Mouse (Mus musculus) heart, adult 2 months (tissue): ENCODE data around the gene Tmem223.

Experiments used
- CTCF ChIP-seq: fragments of 200-600 bp; IDR thresholded peaks from 2 replicates; pipeline ENCODE4 v1.8.1; 2022; ENCODE audit warnings: antibody characterized with exemption, mild to moderate bottlenecking, moderate library complexity
- EP300 ChIP-seq: fragments of 200-500 bp; IDR thresholded peaks from 2 replicates; pipeline ENCODE4 v1.6.1; 2011; ENCODE audit warnings: low read depth, low read length, control low read depth; ENCODE audit not compliant: insufficient read depth

- no peak for TF ChIP-seq EP300
- no peak for TF ChIP-seq CTCF
Observed at GRCm38 (mm10) chr19:8745382-8745781, 25.4 kb upstream of the Tmem223 start.
